Mouse (Mus musculus): ENCODE measurements around the gene Sdc1. TPM values are rescaled to one million over a fixed set of nuclear protein-coding genes. Genes with fewer than 3 reads are reported as not detected.

Sdc1 gene
- polyA plus RNA-seq, 1 experiment = 156 TPM

- Histone ChIP-seq H3ac (ENCODE audit: control insufficient read depth, insufficient read length) (no peak overlapping the region), H3K36me3 (ENCODE audit: control insufficient read depth, insufficient read depth) (no peaks in the 10 kb centered on the region), H3K79me2 (ENCODE audit: control insufficient read depth, insufficient read depth) (peaks cover 99% of the 10 kb centered on the region), H3K27me3 (ENCODE audit: control insufficient read depth, insufficient read depth, insufficient read length) (no peaks in the 10 kb centered on the region), H3K4me3 (no peak overlapping the region), H3K4me2 (ENCODE audit: low read depth) (no peak overlapping the region)
- TF ChIP-seq E2F4 (IDR thresholded peaks at IDR 0.05; ENCODE audit: insufficient read depth) = no peak
- no peak for TF ChIP-seq CEBPB (IDR thresholded peaks at IDR 0.05; ENCODE audit: insufficient read depth, poor library complexity, severe bottlenecking)
- no peak for TF ChIP-seq MYOG (IDR thresholded peaks at IDR 0.05; ENCODE audit: control insufficient read depth in 1 of 3, insufficient read depth in 1 of 3, insufficient read length in 2 of 3, low read depth in 2 of 3)
- no peak for TF ChIP-seq REST (IDR thresholded peaks at IDR 0.05; ENCODE audit: insufficient read depth, insufficient read length)
- no peak for TF ChIP-seq USF1 (IDR thresholded peaks at IDR 0.05; ENCODE audit: low read depth)
- no peak for TF ChIP-seq POLR2AphosphoS2 (IDR thresholded peaks at IDR 0.05; ENCODE audit: insufficient read length, low read depth)
- TF ChIP-seq MYOD1 (IDR thresholded peaks at IDR 0.05; ENCODE audit: control insufficient read depth in 1 of 3, insufficient read length in 2 of 3, low read depth in 2 of 3) = peak in 1 of 3 experiments; percentile 40
- TF ChIP-seq POLR2A (IDR thresholded peaks at IDR 0.05; ENCODE audit: insufficient read length, low read depth) = no peak
- no peak for TF ChIP-seq TCF3 (IDR thresholded peaks at IDR 0.05; ENCODE audit: insufficient read length, low read depth)
Measured at GRCm38 (mm10) chr12:8778106-8778505, 7.0 kb downstream of the Sdc1 start.

- no peak for TF ChIP-seq POLR2A (IDR thresholded peaks at IDR 0.05; ENCODE audit: insufficient read length, low read depth)
- TF ChIP-seq REST (IDR thresholded peaks at IDR 0.05; ENCODE audit: insufficient read depth, insufficient read length) = no peak
- no peak for TF ChIP-seq MYOD1 (IDR thresholded peaks at IDR 0.05; ENCODE audit: control insufficient read depth in 1 of 3, insufficient read length in 2 of 3, low read depth in 2 of 3)
- TF ChIP-seq TCF12 (IDR thresholded peaks at IDR 0.05; ENCODE audit: insufficient read depth, poor library complexity, severe bottlenecking) = no peak
- TF ChIP-seq MAX (IDR thresholded peaks at IDR 0.05; ENCODE audit: low read depth) = no peak
- TF ChIP-seq E2F4 (IDR thresholded peaks at IDR 0.05; ENCODE audit: insufficient read depth) = no peak
- TF ChIP-seq CEBPB (IDR thresholded peaks at IDR 0.05; ENCODE audit: insufficient read depth, poor library complexity, severe bottlenecking) = no peak
- TF ChIP-seq TCF3 (IDR thresholded peaks at IDR 0.05; ENCODE audit: insufficient read length, low read depth) = no peak
- no peak for TF ChIP-seq SRF (IDR thresholded peaks at IDR 0.05; ENCODE audit: control insufficient read depth, insufficient read length, low read depth)
- no peak for TF ChIP-seq MYOG (IDR thresholded peaks at IDR 0.05; ENCODE audit: control insufficient read depth in 1 of 3, insufficient read depth in 1 of 3, insufficient read length in 2 of 3, low read depth in 2 of 3)
- no peak for TF ChIP-seq POLR2AphosphoS2 (IDR thresholded peaks at IDR 0.05; ENCODE audit: insufficient read length, low read depth)
- TF ChIP-seq USF1 (IDR thresholded peaks at IDR 0.05; ENCODE audit: low read depth) = no peak
- H3K36me3 ChIP-seq (ENCODE audit: control insufficient read depth, insufficient read depth) = no peaks in the 10 kb centered on the region
- H3ac ChIP-seq (ENCODE audit: control insufficient read depth, insufficient read length) = no peak overlapping the region
- no peaks in the 10 kb centered on the region for H3K27me3 ChIP-seq (ENCODE audit: control insufficient read depth, insufficient read depth, insufficient read length)
- H3K4me2 ChIP-seq (ENCODE audit: low read depth) = no peak overlapping the region
- peaks cover 92% of the 10 kb centered on the region for H3K79me2 ChIP-seq (ENCODE audit: control insufficient read depth, insufficient read depth)
- H3K4me3 ChIP-seq = no peak overlapping the region
Measured at GRCm38 (mm10) chr12:8779851-8780250, 8.7 kb downstream of the Sdc1 start.

- no peaks in the 10 kb centered on the region for H3K27me3 ChIP-seq (ENCODE audit: control insufficient read depth, insufficient read depth, insufficient read length)
- H3K4me3 ChIP-seq = no peak overlapping the region
- H3K79me2 ChIP-seq (ENCODE audit: control insufficient read depth, insufficient read depth) = peaks cover 92% of the 10 kb centered on the region
- TF ChIP-seq MYOG (IDR thresholded peaks at IDR 0.05; ENCODE audit: control insufficient read depth in 1 of 3, insufficient read depth in 1 of 3, insufficient read length in 2 of 3, low read depth in 2 of 3) (no peak), CEBPB (IDR thresholded peaks at IDR 0.05; ENCODE audit: insufficient read depth, poor library complexity, severe bottlenecking) (0 out of 2 replicates have a peak, but pooled peaks have one; percentile 22)
- no peaks in the 10 kb centered on the region for H3K36me3 ChIP-seq (ENCODE audit: control insufficient read depth, insufficient read depth)
- H3ac ChIP-seq (ENCODE audit: control insufficient read depth, insufficient read length) = no peak overlapping the region
- H3K4me2 ChIP-seq (ENCODE audit: low read depth) = no peak overlapping the region
Measured at GRCm38 (mm10) chr12:8781121-8781520, 10.0 kb downstream of the Sdc1 start.

- H3K4me3 ChIP-seq = no peak overlapping the region
- H3K36me3 ChIP-seq (ENCODE audit: control insufficient read depth, insufficient read depth) = no peaks in the 10 kb centered on the region
- peaks cover 92% of the 10 kb centered on the region for H3K79me2 ChIP-seq (ENCODE audit: control insufficient read depth, insufficient read depth)
- TF ChIP-seq POLR2AphosphoS2 (IDR thresholded peaks at IDR 0.05; ENCODE audit: insufficient read length, low read depth) = no peak
- no peak for TF ChIP-seq MAX (IDR thresholded peaks at IDR 0.05; ENCODE audit: low read depth)
- no peak for TF ChIP-seq REST (IDR thresholded peaks at IDR 0.05; ENCODE audit: insufficient read depth, insufficient read length)
- TF ChIP-seq TCF12 (IDR thresholded peaks at IDR 0.05; ENCODE audit: insufficient read depth, poor library complexity, severe bottlenecking) = no peak
- TF ChIP-seq CEBPB (IDR thresholded peaks at IDR 0.05; ENCODE audit: insufficient read depth, poor library complexity, severe bottlenecking) = no peak
- TF ChIP-seq TCF3 (IDR thresholded peaks at IDR 0.05; ENCODE audit: insufficient read length, low read depth) = no peak
- TF ChIP-seq USF1 (IDR thresholded peaks at IDR 0.05; ENCODE audit: low read depth) = no peak
- TF ChIP-seq MYOD1 (IDR thresholded peaks at IDR 0.05; ENCODE audit: control insufficient read depth in 1 of 3, insufficient read length in 2 of 3, low read depth in 2 of 3) = no peak
- no peak overlapping the region for H3ac ChIP-seq (ENCODE audit: control insufficient read depth, insufficient read length)
- H3K27me3 ChIP-seq (ENCODE audit: control insufficient read depth, insufficient read depth, insufficient read length) = no peaks in the 10 kb centered on the region
- H3K4me2 ChIP-seq (ENCODE audit: low read depth) = no peak overlapping the region
Measured at GRCm38 (mm10) chr12:8781681-8782378, 10.7 kb downstream of the Sdc1 start.

- H3K27me3 ChIP-seq (ENCODE audit: control insufficient read depth, insufficient read depth, insufficient read length) = no peaks in the 10 kb centered on the region
- peaks cover 89% of the 10 kb centered on the region for H3K79me2 ChIP-seq (ENCODE audit: control insufficient read depth, insufficient read depth)
- H3ac ChIP-seq (ENCODE audit: control insufficient read depth, insufficient read length) = no peak overlapping the region
- H3K36me3 ChIP-seq (ENCODE audit: control insufficient read depth, insufficient read depth) = no peaks in the 10 kb centered on the region
- TF ChIP-seq POLR2AphosphoS2 (IDR thresholded peaks at IDR 0.05; ENCODE audit: insufficient read length, low read depth) (no peak), TCF3 (IDR thresholded peaks at IDR 0.05; ENCODE audit: insufficient read length, low read depth) (no peak), MAX (IDR thresholded peaks at IDR 0.05; ENCODE audit: low read depth) (no peak), USF1 (IDR thresholded peaks at IDR 0.05; ENCODE audit: low read depth) (no peak), CEBPB (IDR thresholded peaks at IDR 0.05; ENCODE audit: insufficient read depth, poor library complexity, severe bottlenecking) (no peak), E2F4 (IDR thresholded peaks at IDR 0.05; ENCODE audit: insufficient read depth) (no peak), POLR2A (IDR thresholded peaks at IDR 0.05; ENCODE audit: insufficient read length, low read depth) (no peak), REST (IDR thresholded peaks at IDR 0.05; ENCODE audit: insufficient read depth, insufficient read length) (no peak), MYOG (IDR thresholded peaks at IDR 0.05; ENCODE audit: control insufficient read depth in 1 of 3, insufficient read depth in 1 of 3, insufficient read length in 2 of 3, low read depth in 2 of 3) (no peak), TCF12 (IDR thresholded peaks at IDR 0.05; ENCODE audit: insufficient read depth, poor library complexity, severe bottlenecking) (no peak), SRF (IDR thresholded peaks at IDR 0.05; ENCODE audit: control insufficient read depth, insufficient read length, low read depth) (no peak), MYOD1 (IDR thresholded peaks at IDR 0.05; ENCODE audit: control insufficient read depth in 1 of 3, insufficient read length in 2 of 3, low read depth in 2 of 3) (no peak)
- H3K4me3 ChIP-seq = no peak overlapping the region
- no peak overlapping the region for H3K4me2 ChIP-seq (ENCODE audit: low read depth)
Measured at GRCm38 (mm10) chr12:8782565-8782964, 11.4 kb downstream of the Sdc1 start.

Data from myocyte (in vitro differentiated cells).